15 mouse cellular contexts compared by ENCODE assay signal in the genomic region with DNA sequence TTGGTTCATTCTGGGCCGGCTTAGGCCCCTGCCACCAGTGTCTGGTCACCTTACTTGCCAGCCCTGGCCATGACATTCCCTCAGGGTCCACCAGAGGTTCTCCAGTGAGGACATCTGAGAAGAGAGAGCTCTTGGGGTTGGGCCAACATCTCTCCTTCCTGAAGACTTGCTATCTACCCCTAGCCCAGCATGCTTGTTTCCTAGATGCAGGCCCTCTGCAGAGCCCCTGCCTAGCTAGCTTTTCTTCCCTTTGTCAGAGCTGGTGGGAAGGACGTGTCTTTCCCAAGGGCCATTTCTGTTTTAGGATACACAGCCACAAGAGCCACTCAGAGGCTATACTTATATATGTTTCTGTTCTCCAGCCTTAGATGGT. TPM values are rescaled to one million over a fixed set of nuclear protein-coding genes. Genes with fewer than 3 reads are reported as not detected.
DNase-seq lines count a peak whose midpoint lies in the region; ATAC-seq lines count a peak whose summit lies in the region.
"Had no signal": no experiment of that assay in that cellular context is flagged by ENCODE, and none has a peak within 500 bp of the region (broad histone marks: within the 10 kb centered on the region; RNA-seq: fewer than 3 reads in every experiment).

No protein-coding gene starts in this region.

- no peak overlapping the region for H3K4me3 ChIP-seq in forebrain, embryonic 15.5 days
- no peak overlapping the region for H3K4me3 ChIP-seq in forebrain, embryonic 13.5 days
- H3K4me3 ChIP-seq in lung, embryonic 15.5 days: no peak overlapping the region
- no peak overlapping the region for H3K4me3 ChIP-seq in embryonic facial prominence, embryonic 13.5 days
- H3K4me3 ChIP-seq in midbrain, embryonic 14.5 days (replicated peaks; ENCODE audit: low read depth, low read length): no peak overlapping the region
- H3K4me3 ChIP-seq: embryonic facial prominence, embryonic 12.5 days; heart, embryonic 13.5 days; limb, embryonic 10.5 days; liver, embryonic 12.5 days; neural tube, embryonic 12.5 days had no signal

- peaks cover 15% of the 10 kb centered on the region for H3K36me3 ChIP-seq in forebrain, embryonic 15.5 days
- peaks cover 28% of the 10 kb centered on the region for H3K36me3 ChIP-seq in forebrain, embryonic 13.5 days (ENCODE audit: poor library complexity, severe bottlenecking)
- peaks cover 13% of the 10 kb centered on the region for H3K36me3 ChIP-seq in lung, embryonic 15.5 days
- H3K36me3 ChIP-seq in embryonic facial prominence, embryonic 13.5 days: peaks cover 19% of the 10 kb centered on the region
- H3K36me3 ChIP-seq in midbrain, embryonic 14.5 days (ENCODE audit: control insufficient read depth, insufficient read depth, low read length): peaks cover 22% of the 10 kb centered on the region

- H3K27me3 ChIP-seq in forebrain, embryonic 15.5 days: 0 out of 2 replicates have a peak, but pooled peaks cover 3% of the 10 kb centered on the region
- peaks cover 19% of the 10 kb centered on the region for H3K27me3 ChIP-seq in forebrain, embryonic 13.5 days
- H3K27me3 ChIP-seq in lung, embryonic 15.5 days: peaks cover 30% of the 10 kb centered on the region
- peaks cover 29% of the 10 kb centered on the region for H3K27me3 ChIP-seq in embryonic facial prominence, embryonic 13.5 days
- no peaks in the 10 kb centered on the region; the same call in 1 of the 2 replicates for H3K27me3 ChIP-seq in midbrain, embryonic 14.5 days (ENCODE audit: control insufficient read depth, insufficient read depth, low read length)

- peaks cover 37% of the 10 kb centered on the region for H3K4me1 ChIP-seq in forebrain, embryonic 15.5 days
- H3K4me1 ChIP-seq in forebrain, embryonic 13.5 days: peaks cover 36% of the 10 kb centered on the region
- H3K4me1 ChIP-seq in lung, embryonic 15.5 days: peaks cover 28% of the 10 kb centered on the region
- H3K4me1 ChIP-seq in embryonic facial prominence, embryonic 13.5 days: peaks cover 29% of the 10 kb centered on the region
- peaks cover 20% of the 10 kb centered on the region for H3K4me1 ChIP-seq in midbrain, embryonic 14.5 days (ENCODE audit: control insufficient read depth, insufficient read depth, low read length)

- DNase-seq in lung, postnatal 10 days: no peak
- DNase-seq in midbrain, embryonic 14.5 days: no peak
- no peak for DNase-seq in heart, postnatal 10 days
- DNase-seq: layer of hippocampus, postnatal 36 days; right cerebral cortex, postnatal 4 days had no signal

- no peaks in the 10 kb centered on the region for H3K9me3 ChIP-seq in forebrain, embryonic 15.5 days
- H3K9me3 ChIP-seq in forebrain, embryonic 13.5 days (replicated peaks): no peaks in the 10 kb centered on the region
- H3K9me3 ChIP-seq in lung, embryonic 15.5 days: no peaks in the 10 kb centered on the region
- H3K9me3 ChIP-seq in embryonic facial prominence, embryonic 13.5 days: no peaks in the 10 kb centered on the region
- no peaks in the 10 kb centered on the region for H3K9me3 ChIP-seq in midbrain, embryonic 14.5 days (ENCODE audit: control insufficient read depth, low read length)
- H3K9me3 ChIP-seq: embryonic facial prominence, embryonic 12.5 days; G1E; heart, embryonic 13.5 days; limb, embryonic 10.5 days; liver, embryonic 12.5 days; neural tube, embryonic 12.5 days had no signal

- intact Hi-C loops in heart, postnatal 10 days (cut with DNase I): no loop called here

- H3K4me2 ChIP-seq in forebrain, embryonic 15.5 days (replicated peaks): no peak overlapping the region
- no peak overlapping the region for H3K4me2 ChIP-seq in forebrain, embryonic 13.5 days
- no peak overlapping the region for H3K4me2 ChIP-seq in lung, embryonic 15.5 days
- no peak overlapping the region for H3K4me2 ChIP-seq in embryonic facial prominence, embryonic 13.5 days
- no peak overlapping the region for H3K4me2 ChIP-seq in midbrain, embryonic 14.5 days (ENCODE audit: low read length)
- H3K4me2 ChIP-seq: embryonic facial prominence, embryonic 12.5 days; heart, embryonic 13.5 days; liver, embryonic 12.5 days; neural tube, embryonic 12.5 days had no signal

- WGBS in forebrain, embryonic 15.5 days: 43% methylated on average over 2 of the region's 2 CpGs
- 47% methylated on average over 2 of the region's 2 CpGs for WGBS in forebrain, embryonic 13.5 days
- 51% methylated on average over 2 of the region's 2 CpGs for WGBS in lung, embryonic 15.5 days
- 49% methylated on average over 2 of the region's 2 CpGs for WGBS in embryonic facial prominence, embryonic 13.5 days
- 60% methylated on average over 2 of the region's 2 CpGs for WGBS in midbrain, embryonic 14.5 days

- peak overlapping the region; percentile 34; the same call in 1 of the 2 replicates for H3K27ac ChIP-seq in forebrain, embryonic 15.5 days (replicated peaks)
- no peak overlapping the region for H3K27ac ChIP-seq in forebrain, embryonic 13.5 days
- H3K27ac ChIP-seq in lung, embryonic 15.5 days: peak overlapping the region; percentile 65; the same call in 1 of the 2 replicates
- H3K27ac ChIP-seq in embryonic facial prominence, embryonic 13.5 days: peak overlapping the region; percentile 66; the same call in 1 of the 2 replicates
- 0 out of 2 replicates have a peak overlapping the region, but pooled peaks have one; percentile 20 for H3K27ac ChIP-seq in midbrain, embryonic 14.5 days (replicated peaks; ENCODE audit: low read depth, low read length)
- H3K27ac ChIP-seq: embryonic facial prominence, embryonic 12.5 days; limb, embryonic 10.5 days; liver, embryonic 12.5 days; neural tube, embryonic 12.5 days had no signal

- no peak overlapping the region for H3K9ac ChIP-seq in forebrain, embryonic 15.5 days (replicated peaks)
- H3K9ac ChIP-seq in forebrain, embryonic 13.5 days: no peak overlapping the region
- H3K9ac ChIP-seq in lung, embryonic 15.5 days: no peak overlapping the region
- H3K9ac ChIP-seq in embryonic facial prominence, embryonic 13.5 days: no peak overlapping the region
- H3K9ac ChIP-seq in midbrain, embryonic 14.5 days (replicated peaks; ENCODE audit: low read length): no peak overlapping the region
- H3K9ac ChIP-seq: embryonic facial prominence, embryonic 12.5 days; heart, embryonic 13.5 days; liver, embryonic 12.5 days; neural tube, embryonic 12.5 days had no signal

- no peak for ATAC-seq in forebrain, embryonic 15.5 days (replicated peaks)
- no peak for ATAC-seq in forebrain, embryonic 13.5 days
- ATAC-seq in lung, embryonic 15.5 days (ENCODE audit: borderline replicate concordance, extremely low read depth, low FRiP score, low TSS enrichment): no peak
- ATAC-seq in embryonic facial prominence, embryonic 13.5 days (ENCODE audit: insufficient number of reproducible peaks, insufficient read depth, low FRiP score, low TSS enrichment, low read depth): no peak
- no peak for ATAC-seq in midbrain, embryonic 14.5 days (ENCODE audit: low FRiP score, low TSS enrichment)
- ATAC-seq: liver, embryonic 12.5 days had no signal

RNA-seq across cellular contexts. Expression of a gene that starts 3.5 kb away (rescaled TPM):
- polyA plus RNA-seq in forebrain, embryonic 15.5 days (2015; fragmentation: Nextera tagmentation; extraction: Ambion mirVana): 31.2 and 40.4 TPM in 2 replicates
- polyA plus RNA-seq in forebrain, embryonic 13.5 days (2015; fragmentation: Nextera tagmentation; extraction: Ambion mirVana): 11.8 and 16.5 TPM in 2 replicates
- 8.6 and 9.1 TPM in 2 replicates for polyA plus RNA-seq in lung, embryonic 15.5 days (2015; fragmentation: Nextera tagmentation; extraction: Ambion mirVana)
- 15.7 and 17.0 TPM in 2 replicates for polyA plus RNA-seq in embryonic facial prominence, embryonic 13.5 days (2015; fragmentation: Nextera tagmentation; extraction: Ambion mirVana)
- 57.7 and 60.8 TPM in 2 replicates for polyA plus RNA-seq in midbrain, embryonic 14.5 days (2014; fragmentation: Nextera tagmentation; extraction: Ambion mirVana)
- total RNA-seq in heart, postnatal 10 days (2021): 10 to 100 TPM; 10.3 to 12.6 TPM
- total RNA-seq: G1E had no signal
- polyA plus RNA-seq: G1E had no signal
